Mouse (Mus musculus) lung, embryonic 16.5 days (tissue): ENCODE measurements at regions not wholly inside any gene's neighbourhood (a gene's known extent, or its start where the extent isn't known, plus 50 kb on each side); places are given as distances from the start of the nearest gene placed in this dataset.
"Not testable (repeated sequence)": the region's sequence is repeated elsewhere in the genome, so short reads cannot be mapped to it uniquely, and the experiment has no call there.

Experiments
- ATAC-seq: fragments of 200-750 bp; cut with Nextera tagmentation; 2 replicates; pipeline ENCODE4 v1.8.0; 2017; ENCODE audit warnings: low read depth, mild to moderate bottlenecking, moderate library complexity
- H3K27ac ChIP-seq: fragments of 300-500 bp; sonication (generic); 2 replicates; pipeline ENCODE4 v1.5.1; 2014; ENCODE audit warnings: mild to moderate bottlenecking, control low read depth, low read length
- H3K27me3 ChIP-seq: fragments of 300-500 bp; sonication (generic); 2 replicates; pipeline ENCODE4 v1.6.1; 2014; ENCODE audit warnings: low read depth, low read length, mixed read lengths; ENCODE audit not compliant: control insufficient read depth, insufficient read depth
- H3K36me3 ChIP-seq: fragments of 300-500 bp; sonication (generic); 2 replicates; pipeline ENCODE4 v1.6.1; 2014; ENCODE audit warnings: low read length; ENCODE audit not compliant: control insufficient read depth, insufficient read depth
- H3K4me1 ChIP-seq: fragments of 300-500 bp; sonication (generic); replicated peaks from 2 replicates; pipeline ENCODE4 v1.6.1; 2014; ENCODE audit warnings: low read length, mixed read lengths; ENCODE audit not compliant: control insufficient read depth, insufficient read depth
- H3K4me2 ChIP-seq: fragments of 300-500 bp; sonication (generic); 2 replicates; pipeline ENCODE4 v1.6.1; 2014; ENCODE audit warnings: low read depth, low read length, control low read depth
- H3K4me3 ChIP-seq: fragments of 300-500 bp; sonication (generic); 2 replicates; pipeline ENCODE4 v1.5.1; 2014; ENCODE audit warnings: mild to moderate bottlenecking, low read length, control low read depth
- H3K9ac ChIP-seq: fragments of 300-500 bp; sonication (generic); 2 replicates; pipeline ENCODE4 v1.6.1; 2014; ENCODE audit warnings: low read length, control low read depth
- H3K9me3 ChIP-seq: fragments of 300-500 bp; sonication (generic); 2 replicates; pipeline ENCODE4 v1.6.1; 2016; ENCODE audit warnings: low read length; ENCODE audit not compliant: control insufficient read depth
- WGBS: fragments of 180-500 bp; shearing (Covaris S2); extraction: QIAGEN DNeasy Blood & Tissue Kit; methylation state at CpG from one replicate; pipeline ENCODE4 v1.1.7; 2014; 5-methylcytosine and 5-hydroxymethylcytosine counted together

- Histone ChIP-seq H3K4me1 (no peaks in the 10 kb centered on the region), H3K36me3 (no peaks in the 10 kb centered on the region)
- no peak for ATAC-seq
Observed at GRCm38 (mm10) chr14:37571971-37572370, 436.9 kb upstream of the Ghitm start.

GRCm38 (mm10) chr14:37558258-37558657 is 423.2 kb upstream of the Ghitm start:
- H3K9me3 ChIP-seq, result no peaks in the 10 kb centered on the region
- ATAC-seq, result no peak
- no peak overlapping the region for H3K4me3 ChIP-seq
- no peak overlapping the region for H3K4me2 ChIP-seq
- H3K27ac ChIP-seq, result no peak overlapping the region
- 72% methylated on average over 5 of the region's 5 CpGs for WGBS
- no peak overlapping the region for H3K9ac ChIP-seq
- no peaks in the 10 kb centered on the region for H3K4me1 ChIP-seq
- H3K36me3 ChIP-seq, result no peaks in the 10 kb centered on the region
- no peaks in the 10 kb centered on the region for H3K27me3 ChIP-seq

More at GRCm38 (mm10) chr14:37571971-37572370, 436.9 kb upstream of the Ghitm start:
- 62% methylated on average over 6 of the region's 6 CpGs for WGBS
- no peak overlapping the region for H3K4me3 ChIP-seq
- H3K27me3 ChIP-seq, result no peaks in the 10 kb centered on the region
- no peak overlapping the region for H3K4me2 ChIP-seq
- no peak overlapping the region for H3K27ac ChIP-seq
- H3K9ac ChIP-seq, result no peak overlapping the region
- no peaks in the 10 kb centered on the region for H3K9me3 ChIP-seq

DNA sequence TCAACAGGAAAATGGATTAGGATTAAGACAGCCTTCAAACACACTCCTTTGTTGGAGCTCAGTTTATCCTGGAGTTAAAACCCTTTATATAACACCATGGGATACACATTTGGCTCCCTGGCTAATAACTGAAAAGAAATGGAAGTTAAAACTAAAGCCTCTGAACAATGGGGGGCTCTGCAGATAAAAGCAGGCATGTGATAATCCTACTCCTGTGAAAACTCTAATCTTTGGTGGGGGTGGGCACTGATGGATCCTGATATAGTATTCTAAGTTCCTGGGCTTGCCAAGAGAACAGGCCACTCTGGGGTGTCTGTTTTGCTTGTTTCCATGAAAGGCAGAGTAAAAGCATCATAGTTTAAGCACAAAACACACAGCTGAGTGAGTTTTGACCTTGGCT is 388.5 kb upstream of the Ghitm start:
- Histone ChIP-seq H3K4me2 (no peak overlapping the region), H3K4me3 (no peak overlapping the region), H3K36me3 (no peaks in the 10 kb centered on the region), H3K27me3 (no peaks in the 10 kb centered on the region), H3K9me3 (no peaks in the 10 kb centered on the region), H3K27ac (no peak overlapping the region), H3K4me1 (no peaks in the 10 kb centered on the region), H3K9ac (no peak overlapping the region)
- no peak for ATAC-seq

DNA sequence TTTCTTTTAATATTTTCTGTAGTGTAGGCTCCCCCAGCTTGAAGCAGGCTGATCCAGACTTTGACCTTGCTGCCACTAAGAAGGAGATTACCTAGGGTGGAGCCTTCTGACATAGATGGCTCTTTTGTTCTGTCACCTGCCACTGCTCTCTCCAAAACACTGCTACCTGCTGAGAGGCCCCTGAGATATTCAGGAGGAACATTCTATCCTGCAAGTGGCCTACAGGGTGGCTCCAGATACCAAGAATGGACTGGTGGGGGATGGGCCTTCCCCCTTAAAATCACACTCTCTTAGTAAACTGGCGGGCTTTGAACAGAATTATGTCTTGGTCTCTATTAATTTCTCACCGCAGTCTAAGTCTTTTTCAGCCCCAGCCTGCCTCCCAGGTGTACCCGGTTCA is 385.6 kb upstream of the Ghitm start:
- H3K4me3 ChIP-seq, ATAC-seq, H3K27me3 ChIP-seq, H3K4me1 ChIP-seq, H3K27ac ChIP-seq, H3K4me2 ChIP-seq, H3K9ac ChIP-seq, H3K36me3 ChIP-seq, H3K9me3 ChIP-seq: not testable (repeated sequence)
- WGBS, result 75% methylated on average over 3 of the region's 3 CpGs

DNA sequence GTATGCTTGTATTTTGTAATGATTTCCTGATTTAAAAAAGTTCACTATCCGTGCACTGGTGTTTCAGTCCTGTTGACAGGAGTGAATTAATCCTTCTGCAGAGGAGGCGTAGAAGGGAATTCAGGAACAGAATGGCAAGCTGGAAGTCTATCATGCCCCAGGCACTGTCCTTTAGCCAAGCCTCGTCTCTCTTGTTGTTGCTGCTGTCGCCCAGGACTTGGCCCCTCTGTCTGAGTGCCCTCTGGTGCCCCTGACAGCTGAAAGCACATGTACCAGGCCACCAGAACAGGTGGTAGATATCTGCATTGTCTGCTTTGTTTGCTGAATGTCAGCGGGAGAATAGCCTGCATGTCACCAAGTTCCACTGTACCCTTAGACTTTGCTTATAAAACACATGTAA is 370.2 kb upstream of the Ghitm start:
- no peak overlapping the region for H3K4me3 ChIP-seq
- H3K4me2 ChIP-seq, result no peak overlapping the region
- no peaks in the 10 kb centered on the region for H3K9me3 ChIP-seq
- no peaks in the 10 kb centered on the region for H3K4me1 ChIP-seq
- no peaks in the 10 kb centered on the region for H3K27me3 ChIP-seq
- no peak for ATAC-seq
- no peak overlapping the region for H3K27ac ChIP-seq
- H3K9ac ChIP-seq, result no peak overlapping the region
- 56% methylated on average over 5 of the region's 5 CpGs for WGBS
- no peaks in the 10 kb centered on the region for H3K36me3 ChIP-seq

DNA sequence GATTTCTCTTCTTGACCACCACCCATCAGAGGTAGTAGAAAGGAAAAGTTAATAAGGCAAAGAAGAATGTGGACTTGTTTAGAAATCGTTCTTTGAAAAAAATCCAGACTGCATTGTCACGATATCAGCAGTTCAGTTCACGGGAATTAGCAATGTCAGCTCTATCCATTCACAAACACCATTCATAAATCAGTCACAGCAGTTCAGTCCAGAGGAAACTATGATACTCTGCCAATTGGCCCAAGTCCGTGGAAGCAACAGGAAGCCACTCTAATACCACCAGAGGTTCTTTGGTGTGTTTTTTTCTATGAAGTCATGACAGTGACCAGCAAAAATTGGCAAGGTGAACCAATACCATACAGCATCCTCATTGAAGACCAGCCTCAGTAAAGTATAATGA is 355.6 kb upstream of the Ghitm start:
- Histone ChIP-seq H3K9ac (no peak overlapping the region), H3K36me3 (no peaks in the 10 kb centered on the region), H3K4me2 (no peak overlapping the region), H3K27ac (no peak overlapping the region), H3K9me3 (no peaks in the 10 kb centered on the region), H3K4me1 (no peaks in the 10 kb centered on the region), H3K4me3 (no peak overlapping the region), H3K27me3 (no peaks in the 10 kb centered on the region)
- WGBS, result 66% methylated on average over 4 of the region's 4 CpGs
- no peak for ATAC-seq

DNA sequence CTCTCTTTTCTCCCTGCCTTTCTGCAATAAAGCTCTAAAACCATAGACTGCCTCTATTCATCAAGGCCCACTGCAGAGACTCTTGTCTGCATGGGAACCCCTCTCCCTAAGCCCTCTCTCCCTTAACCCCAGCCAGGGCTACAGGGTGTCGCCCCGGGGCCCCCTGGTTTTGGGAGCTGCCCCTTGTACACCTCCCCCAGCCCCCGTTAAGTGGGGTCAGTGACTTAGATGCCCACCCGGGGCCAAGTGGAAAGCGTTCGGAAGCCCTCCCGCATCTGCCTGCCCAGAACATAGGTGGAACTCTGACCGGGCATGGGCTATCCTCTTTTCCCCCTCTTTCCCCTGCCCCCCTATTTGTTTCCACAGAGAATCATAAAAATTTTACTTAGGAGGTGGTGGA is 350.2 kb upstream of the Ghitm start:
- WGBS, result 88% methylated on average over 8 of the region's 8 CpGs
- H3K4me3 ChIP-seq, result no peak overlapping the region

GRCm38 (mm10) chr14:37477599-37477998 is 342.5 kb upstream of the Ghitm start:
- Histone ChIP-seq H3K4me3 (no peak overlapping the region), H3K4me2 (no peak overlapping the region), H3K36me3 (no peaks in the 10 kb centered on the region), H3K27ac (no peak overlapping the region), H3K9me3 (no peaks in the 10 kb centered on the region), H3K4me1 (no peaks in the 10 kb centered on the region), H3K9ac (no peak overlapping the region), H3K27me3 (no peaks in the 10 kb centered on the region)
- ATAC-seq, result no peak

More for the DNA sequence above, 350.2 kb upstream of the Ghitm start:
- Histone ChIP-seq H3K9me3 (no peaks in the 10 kb centered on the region), H3K27me3 (no peaks in the 10 kb centered on the region), H3K4me2 (no peak overlapping the region), H3K9ac (no peak overlapping the region), H3K4me1 (no peaks in the 10 kb centered on the region), H3K27ac (no peak overlapping the region), H3K36me3 (no peaks in the 10 kb centered on the region)
- no peak for ATAC-seq

- no peaks in the 10 kb centered on the region for H3K9me3 ChIP-seq
- no peaks in the 10 kb centered on the region for H3K27me3 ChIP-seq
- no peak overlapping the region for H3K9ac ChIP-seq
- ATAC-seq, result no peak
- no peaks in the 10 kb centered on the region for H3K36me3 ChIP-seq
- H3K27ac ChIP-seq, result no peak overlapping the region
- no peak overlapping the region for H3K4me2 ChIP-seq
- H3K4me3 ChIP-seq, result no peak overlapping the region
- no peaks in the 10 kb centered on the region for H3K4me1 ChIP-seq
- WGBS, result 53% methylated on average over 2 of the region's 2 CpGs
Observed at GRCm38 (mm10) chr14:37468711-37469110, 333.6 kb upstream of the Ghitm start.

- Histone ChIP-seq H3K36me3 (no peaks in the 10 kb centered on the region), H3K27ac (no peak overlapping the region), H3K4me1 (no peaks in the 10 kb centered on the region), H3K4me2 (no peak overlapping the region), H3K9ac (no peak overlapping the region), H3K27me3 (no peaks in the 10 kb centered on the region), H3K4me3 (no peak overlapping the region), H3K9me3 (no peaks in the 10 kb centered on the region)
- WGBS, result 71% methylated on average over 2 of the region's 2 CpGs
- no peak for ATAC-seq
Observed at GRCm38 (mm10) chr14:37440874-37441273, 305.8 kb upstream of the Ghitm start.
